Mouse (Mus musculus) neural tube, embryonic 14.5 days (tissue): ENCODE data around the gene Prrc2b. TPM values are rescaled to one million over a fixed set of nuclear protein-coding genes. Genes with fewer than 3 reads are reported as not detected.

Experiments
- ATAC-seq: fragments of 200-750 bp; cut with Nextera tagmentation; 2 replicates; pipeline ENCODE4 v1.8.0; 2017; ENCODE audit warnings: low read depth, mild to moderate bottlenecking, moderate TSS enrichment, moderate library complexity
- H3K27ac ChIP-seq: fragments of 300-500 bp; sonication (generic); 2 replicates; pipeline ENCODE4 v1.5.1; 2014; ENCODE audit warnings: low read depth, mild to moderate bottlenecking, control low read depth, low read length, moderate library complexity, mixed read lengths
- H3K27me3 ChIP-seq: fragments of 300-500 bp; sonication (generic); 2 replicates; pipeline ENCODE4 v1.6.1; 2014; ENCODE audit warnings: low read length; ENCODE audit not compliant: control insufficient read depth, insufficient read depth
- H3K36me3 ChIP-seq: fragments of 300-500 bp; sonication (generic); 2 replicates; pipeline ENCODE4 v1.6.1; 2014; ENCODE audit warnings: low read length, mixed read lengths; ENCODE audit not compliant: control insufficient read depth, insufficient read depth
- H3K4me1 ChIP-seq: fragments of 300-500 bp; sonication (generic); 2 replicates; pipeline ENCODE4 v1.6.1; 2014; ENCODE audit warnings: low read length; ENCODE audit not compliant: control insufficient read depth, insufficient read depth
- H3K4me2 ChIP-seq: fragments of 300-500 bp; sonication (generic); 2 replicates; pipeline ENCODE4 v1.6.1; 2014; ENCODE audit warnings: mild to moderate bottlenecking, low read depth, low read length, control low read depth
- H3K4me3 ChIP-seq: fragments of 300-500 bp; sonication (generic); 2 replicates; pipeline ENCODE4 v1.5.1; 2014; ENCODE audit warnings: low read depth, low read length, control low read depth, mixed read lengths
- H3K9ac ChIP-seq: fragments of 300-500 bp; sonication (generic); replicated peaks from 2 replicates; pipeline ENCODE4 v1.6.1; 2014; ENCODE audit warnings: low read depth, mild to moderate bottlenecking, control low read depth, low read length, mixed read lengths
- H3K9me3 ChIP-seq: fragments of 300-500 bp; sonication (generic); 2 replicates; pipeline ENCODE4 v1.6.1; 2016; ENCODE audit warnings: low read length; ENCODE audit not compliant: control insufficient read depth
- WGBS: fragments of 180-500 bp; shearing (Covaris S2); extraction: QIAGEN DNeasy Blood & Tissue Kit; methylation state at CpG from one replicate; pipeline ENCODE4 v1.1.7; 2014; 5-methylcytosine and 5-hydroxymethylcytosine counted together
- polyA plus RNA-seq: library from polyadenylated mRNA; unstranded; fragments of >200 nt; fragmentation: Nextera tagmentation; extraction: Ambion mirVana; gene quantifications from 2 replicates; pipeline ENCODE4 v1.2.1, GENCODE M21; 2014

Gene Prrc2b
- polyA plus RNA-seq = 101 and 118 TPM in 2 replicates

- WGBS = under 1% methylated on average over 52 of the region's 117 CpGs
- Histone ChIP-seq H3K9ac (peak within 1 kb of the TSS; percentile 100), H3K27me3 (no peaks in the 10 kb centered on the region), H3K4me3 (peak within 1 kb of the TSS; percentile 82), H3K4me2 (peak within 1 kb of the TSS; percentile 100), H3K36me3 (no peaks in the 10 kb centered on the region), H3K9me3 (no peaks in the 10 kb centered on the region), H3K4me1 (peaks cover 40% of the 10 kb centered on the region), H3K27ac (peak within 1 kb of the TSS; percentile 99)
- peak; percentile 66 for ATAC-seq
These were observed at the start of gene Prrc2b for GRCm38 (mm10) chr2:32150924-32151659. Gene Prrc2b (plus strand): TSS chr2:32151082.

GRCm38 (mm10) chr2:32102944-32103343 lies 47.9 kb upstream of the Prrc2b start:
- Histone ChIP-seq H3K36me3 (no peaks in the 10 kb centered on the region), H3K27me3 (no peaks in the 10 kb centered on the region), H3K4me2 (no peak overlapping the region), H3K9me3 (no peaks in the 10 kb centered on the region), H3K4me1 (peaks cover 6% of the 10 kb centered on the region; the same call in 1 of the 2 replicates), H3K27ac (no peak overlapping the region), H3K9ac (no peak overlapping the region), H3K4me3 (no peak overlapping the region)
- no peak for ATAC-seq
- WGBS = 52% methylated on average over 5 of the region's 5 CpGs

GRCm38 (mm10) chr2:32103557-32103956 lies 47.3 kb upstream of the Prrc2b start:
- Histone ChIP-seq H3K4me1 (peaks cover 6% of the 10 kb centered on the region; the same call in 1 of the 2 replicates), H3K9ac (no peak overlapping the region), H3K9me3 (no peaks in the 10 kb centered on the region), H3K27ac (no peak overlapping the region), H3K36me3 (no peaks in the 10 kb centered on the region), H3K27me3 (no peaks in the 10 kb centered on the region), H3K4me3 (no peak overlapping the region), H3K4me2 (no peak overlapping the region)
- ATAC-seq = no peak
- 78% methylated on average over 7 of the region's 7 CpGs for WGBS

- Histone ChIP-seq H3K27me3 (no peaks in the 10 kb centered on the region), H3K9me3 (no peaks in the 10 kb centered on the region), H3K4me3 (no peak overlapping the region), H3K27ac (no peak overlapping the region), H3K4me2 (no peak overlapping the region), H3K4me1 (peaks cover 6% of the 10 kb centered on the region; the same call in 1 of the 2 replicates), H3K36me3 (no peaks in the 10 kb centered on the region), H3K9ac (no peak overlapping the region)
- 86% methylated on average over 7 of the region's 7 CpGs for WGBS
- ATAC-seq = no peak
These were observed 46.8 kb upstream of the Prrc2b start for GRCm38 (mm10) chr2:32104122-32104521.

GRCm38 (mm10) chr2:32105117-32105913 lies 45.6 kb upstream of the Prrc2b start:
- Histone ChIP-seq H3K27me3 (no peaks in the 10 kb centered on the region), H3K36me3 (0 out of 2 replicates have a peak, but pooled peaks cover 2% of the 10 kb centered on the region), H3K9me3 (no peaks in the 10 kb centered on the region), H3K27ac (peak overlapping the region; percentile 77), H3K4me3 (no peak overlapping the region), H3K4me1 (peaks cover 6% of the 10 kb centered on the region; the same call in 1 of the 2 replicates), H3K9ac (no peak overlapping the region), H3K4me2 (no peak overlapping the region)
- WGBS = 44% methylated on average over 16 of the region's 16 CpGs
- ATAC-seq = peak; percentile 74; the same call in 1 of the 2 replicates

- no peak for ATAC-seq
- Histone ChIP-seq H3K27ac (peak overlapping the region; percentile 77; the same call in 1 of the 2 replicates), H3K36me3 (0 out of 2 replicates have a peak, but pooled peaks cover 4% of the 10 kb centered on the region), H3K9ac (no peak overlapping the region), H3K27me3 (no peaks in the 10 kb centered on the region), H3K9me3 (no peaks in the 10 kb centered on the region), H3K4me3 (no peak overlapping the region), H3K4me2 (no peak overlapping the region), H3K4me1 (peaks cover 6% of the 10 kb centered on the region; the same call in 1 of the 2 replicates)
- WGBS = 81% methylated on average over 7 of the region's 7 CpGs
These were observed 45.0 kb upstream of the Prrc2b start for GRCm38 (mm10) chr2:32105930-32106329.

- Histone ChIP-seq H3K36me3 (0 out of 2 replicates have a peak, but pooled peaks cover 4% of the 10 kb centered on the region), H3K27ac (no peak overlapping the region), H3K4me3 (no peak overlapping the region), H3K4me2 (no peak overlapping the region), H3K4me1 (no peaks in the 10 kb centered on the region), H3K9me3 (no peaks in the 10 kb centered on the region), H3K27me3 (no peaks in the 10 kb centered on the region), H3K9ac (no peak overlapping the region)
- no peak for ATAC-seq
- WGBS = 100% methylated on average over 1 of the region's 1 CpGs
These were observed 39.6 kb upstream of the Prrc2b start for GRCm38 (mm10) chr2:32111268-32111667.

GRCm38 (mm10) chr2:32112548-32112947 lies 38.3 kb upstream of the Prrc2b start:
- H3K27ac ChIP-seq = no peak overlapping the region
- 60% methylated on average over 2 of the region's 2 CpGs for WGBS
- H3K36me3 ChIP-seq = 0 out of 2 replicates have a peak, but pooled peaks cover 4% of the 10 kb centered on the region
- no peak overlapping the region for H3K4me2 ChIP-seq
- no peaks in the 10 kb centered on the region for H3K9me3 ChIP-seq
- H3K4me3 ChIP-seq = no peak overlapping the region
- no peaks in the 10 kb centered on the region for H3K4me1 ChIP-seq
- no peak for ATAC-seq
- H3K27me3 ChIP-seq = no peaks in the 10 kb centered on the region
- no peak overlapping the region for H3K9ac ChIP-seq

- no peak overlapping the region for H3K27ac ChIP-seq
- no peak overlapping the region for H3K4me3 ChIP-seq
- H3K36me3 ChIP-seq = no peaks in the 10 kb centered on the region
- H3K4me2 ChIP-seq = no peak overlapping the region
- no peaks in the 10 kb centered on the region for H3K4me1 ChIP-seq
- no peak for ATAC-seq
- H3K9ac ChIP-seq = no peak overlapping the region
- WGBS = 94% methylated on average over 4 of the region's 4 CpGs
- no peaks in the 10 kb centered on the region for H3K27me3 ChIP-seq
- H3K9me3 ChIP-seq = no peaks in the 10 kb centered on the region
These were observed 35.0 kb upstream of the Prrc2b start for GRCm38 (mm10) chr2:32115851-32116268.
